Mouse (Mus musculus): ENCODE data around the gene Arhgef5. TPM values are rescaled to one million over a fixed set of nuclear protein-coding genes. Genes with fewer than 3 reads are reported as not detected.
A peak's percentile ranks its signal among the peaks of the same experiment; 100 is the strongest.

Arhgef5 gene
- polyA plus RNA-seq, 1 experiment from 2014 or later, result 2.4 TPM

GRCm38 (mm10) chr6:43337491-43337961 is 72.1 kb downstream of the Arhgef5 start:
- Histone ChIP-seq H3K36me3 (no peaks in the 10 kb centered on the region), H3K4me1 (replicated peaks) (no peaks in the 10 kb centered on the region; the same call in 1 of the 2 replicates), H3K27ac (replicated peaks) (no peak overlapping the region), H3K4me2 (no peak overlapping the region), H3K27me3 (no peaks in the 10 kb centered on the region), H3K9me3 (no peaks in the 10 kb centered on the region), H3K9ac (no peak overlapping the region), H3K4me3 (no peak overlapping the region)
- ATAC-seq (ENCODE audit: low FRiP score, low read depth), result peak; percentile 75
- WGBS, result 38% methylated on average over 10 of the region's 10 CpGs

GRCm38 (mm10) chr6:43338804-43339203 is 73.4 kb downstream of the Arhgef5 start:
- Histone ChIP-seq H3K4me1 (replicated peaks) (no peaks in the 10 kb centered on the region; the same call in 1 of the 2 replicates), H3K9me3 (no peaks in the 10 kb centered on the region), H3K9ac (no peak overlapping the region), H3K4me2 (no peak overlapping the region), H3K36me3 (no peaks in the 10 kb centered on the region), H3K4me3 (no peak overlapping the region), H3K27me3 (no peaks in the 10 kb centered on the region), H3K27ac (replicated peaks) (no peak overlapping the region)
- WGBS, result 85% methylated on average over 2 of the region's 2 CpGs
- no peak for ATAC-seq (ENCODE audit: low FRiP score, low read depth)

Other genes starting within 250 kb of the Arhgef5 start
- gene Olfr441, start 159.2 kb upstream of the Arhgef5 start, polyA plus RNA-seq (2015; fragmentation: Nextera tagmentation; extraction: Ambion mirVana), result not detected in 2 replicates
- gene Olfr237-ps1, start 119.0 kb upstream of the Arhgef5 start, polyA plus RNA-seq (2015; fragmentation: Nextera tagmentation; extraction: Ambion mirVana), result not detected in 2 replicates
- gene Olfr437, start 102.3 kb upstream of the Arhgef5 start, polyA plus RNA-seq (2015; fragmentation: Nextera tagmentation; extraction: Ambion mirVana), result not detected in 2 replicates
- gene Olfr13, start 93.4 kb upstream of the Arhgef5 start, polyA plus RNA-seq (2015; fragmentation: Nextera tagmentation; extraction: Ambion mirVana), result not detected in 2 replicates
- gene Olfr435, start 68.4 kb upstream of the Arhgef5 start, polyA plus RNA-seq (2015; fragmentation: Nextera tagmentation; extraction: Ambion mirVana), result not detected in 2 replicates
- not detected in 2 replicates for gene Olfr434, start 52.6 kb upstream of the Arhgef5 start, polyA plus RNA-seq (2015; fragmentation: Nextera tagmentation; extraction: Ambion mirVana)
- gene Olfr47, start 34.1 kb upstream of the Arhgef5 start, polyA plus RNA-seq (2015; fragmentation: Nextera tagmentation; extraction: Ambion mirVana), result not detected in 2 replicates
- not detected in 2 replicates for gene Nobox, start 44.0 kb downstream of the Arhgef5 start, polyA plus RNA-seq (2015; fragmentation: Nextera tagmentation; extraction: Ambion mirVana)

Data from hindbrain, embryonic 15.5 days (tissue).